Mouse (Mus musculus) stomach, embryonic 14.5 days (tissue): Measurements from ENCODE around the gene Scgb3a1. TPM values are rescaled to one million over a fixed set of nuclear protein-coding genes. Genes with fewer than 3 reads are reported as not detected.

Experiments
- polyA plus RNA-seq: library from polyadenylated mRNA; unstranded; fragments of >200 nt; fragmentation: Nextera tagmentation; extraction: Ambion mirVana; gene quantifications from 2 replicates; pipeline ENCODE4 v1.2.1, GENCODE M21; 2014

Gene Scgb3a1
- polyA plus RNA-seq, 1 experiment from 2014 or later: not detected

Other genes with a start within 250 kb of the Scgb3a1 start
- gene Olfr1389, start 240.5 kb upstream of the Scgb3a1 start, polyA plus RNA-seq: not detected in 2 replicates
- 0.20 and 0.29 TPM in 2 replicates for gene Olfr1388, start 227.0 kb upstream of the Scgb3a1 start, polyA plus RNA-seq
- gene Olfr1387, start 208.3 kb upstream of the Scgb3a1 start, polyA plus RNA-seq: not detected in 2 replicates
- gene Olfr1386, start 198.6 kb upstream of the Scgb3a1 start, polyA plus RNA-seq: not detected in 2 replicates
- not detected in 2 replicates for gene Olfr1385, start 174.5 kb upstream of the Scgb3a1 start, polyA plus RNA-seq
- not detected in 2 replicates for gene Olfr1384, start 156.9 kb upstream of the Scgb3a1 start, polyA plus RNA-seq
- not detected in 2 replicates for gene Olfr1383, start 144.0 kb upstream of the Scgb3a1 start, polyA plus RNA-seq
- not detected in 2 replicates for gene Olfr1382, start 135.4 kb upstream of the Scgb3a1 start, polyA plus RNA-seq
- not detected in 2 replicates for gene Olfr1381, start 120.2 kb upstream of the Scgb3a1 start, polyA plus RNA-seq
- gene Olfr1380, start 106.7 kb upstream of the Scgb3a1 start, polyA plus RNA-seq: not detected in 2 replicates
- gene Flt4, start 54.3 kb upstream of the Scgb3a1 start, polyA plus RNA-seq: 7.4 and 8.6 TPM in 2 replicates
- 59.8 and 62.6 TPM in 2 replicates for gene Cnot6, start 49.1 kb downstream of the Scgb3a1 start, polyA plus RNA-seq
- 10.4 and 10.5 TPM in 2 replicates for gene Gfpt2, start 130.6 kb downstream of the Scgb3a1 start, polyA plus RNA-seq
- gene Mapk9, start 183.1 kb downstream of the Scgb3a1 start, polyA plus RNA-seq: 36.5 and 37.6 TPM in 2 replicates
- 0.43 and 0.54 TPM in 2 replicates for gene Rasgef1c, start 238.2 kb downstream of the Scgb3a1 start, polyA plus RNA-seq